Mouse (Mus musculus): ENCODE measurements around the gene Gm49380.
"Not testable (repeated sequence)": the region's sequence is repeated elsewhere in the genome, so short reads cannot be mapped to it uniquely, and the experiment has no call there.

Gm49380 gene

GRCm38 (mm10) chr9:44125026-44125425 is 11.7 kb upstream of the Gm49380 start:
- DNase-seq (ENCODE audit: low spot score) = no peak

- DNase-seq (ENCODE audit: low spot score) = no peak
Measured at GRCm38 (mm10) chr9:44124317-44124716, 11.0 kb upstream of the Gm49380 start.

- no peak for DNase-seq (ENCODE audit: low spot score)
Measured at GRCm38 (mm10) chr9:44119948-44120465, 6.7 kb upstream of the Gm49380 start.

- no peak for DNase-seq (ENCODE audit: low spot score)
Measured at GRCm38 (mm10) chr9:44119011-44119410, 5.7 kb upstream of the Gm49380 start.

GRCm38 (mm10) chr9:44116182-44116581 is 2.9 kb upstream of the Gm49380 start:
- no peak for DNase-seq (ENCODE audit: low spot score)

- no peak for DNase-seq (ENCODE audit: low spot score)
Measured at GRCm38 (mm10) chr9:44115599-44115998, 2.3 kb upstream of the Gm49380 start.

GRCm38 (mm10) chr9:44114453-44114852 is 1.2 kb upstream of the Gm49380 start:
- DNase-seq (ENCODE audit: low spot score) = no peak

- DNase-seq (ENCODE audit: low spot score) = not testable (repeated sequence)
Measured at GRCm38 (mm10) chr9:44111909-44112308, 1.4 kb downstream of the Gm49380 start.

GRCm38 (mm10) chr9:44109360-44110095 is 3.8 kb downstream of the Gm49380 start:
- DNase-seq (ENCODE audit: low spot score) = no peak

GRCm38 (mm10) chr9:44108269-44109055 is 4.8 kb downstream of the Gm49380 start:
- DNase-seq (ENCODE audit: low spot score) = no peak

GRCm38 (mm10) chr9:44107557-44108179 is 5.6 kb downstream of the Gm49380 start:
- DNase-seq (ENCODE audit: low spot score) = no peak

GRCm38 (mm10) chr9:44107110-44107509 is 6.2 kb downstream of the Gm49380 start, which contains the start of gene C1qtnf5:
Gene C1qtnf5, plus strand, starts transcription at chr9:44107245.
- peak; percentile 83 for DNase-seq (ENCODE audit: low spot score)

- DNase-seq (ENCODE audit: low spot score) = no peak
Measured at GRCm38 (mm10) chr9:44106596-44106995, 6.7 kb downstream of the Gm49380 start.

GRCm38 (mm10) chr9:44106182-44106581 is 7.1 kb downstream of the Gm49380 start:
- DNase-seq (ENCODE audit: low spot score) = no peak

GRCm38 (mm10) chr9:44105781-44106180 is 7.5 kb downstream of the Gm49380 start:
- no peak for DNase-seq (ENCODE audit: low spot score)

- DNase-seq (ENCODE audit: low spot score) = no peak
Measured at GRCm38 (mm10) chr9:44104881-44105280, 8.4 kb downstream of the Gm49380 start.

- DNase-seq (ENCODE audit: low spot score) = no peak
Measured at GRCm38 (mm10) chr9:44101490-44101889, 11.8 kb downstream of the Gm49380 start, which contains the start of gene Mfrp. Gene Mfrp, plus strand, starts transcription at chr9:44101729.

GRCm38 (mm10) chr9:44096536-44096935 is 16.8 kb downstream of the Gm49380 start:
- no peak for DNase-seq (ENCODE audit: low spot score)

- no peak for DNase-seq (ENCODE audit: low spot score)
Measured at GRCm38 (mm10) chr9:44095781-44096180, 17.5 kb downstream of the Gm49380 start.

GRCm38 (mm10) chr9:44094737-44095136 is 18.6 kb downstream of the Gm49380 start:
- DNase-seq (ENCODE audit: low spot score) = no peak

- DNase-seq (ENCODE audit: low spot score) = no peak
Measured at GRCm38 (mm10) chr9:44093612-44094503, 19.4 kb downstream of the Gm49380 start.

Measured in ovary, postnatal 10 days (tissue).